Mouse (Mus musculus) CH12.LX (cell line): ENCODE measurements around the gene Vti1a. TPM values are rescaled to one million over a fixed set of nuclear protein-coding genes. Genes with fewer than 3 reads are reported as not detected.

Experiments used
- DNase-seq: peaks from one replicate; pipeline ENCODE4 v3.0.0-alpha.2; 2013; ENCODE audit errors: extremely low read depth
- H3K27ac ChIP-seq: 2 replicates; pipeline ENCODE4 v1.5.1; 2012; ENCODE audit warnings: low read depth, mild to moderate bottlenecking, control low read depth, moderate library complexity; ENCODE audit not compliant: insufficient read depth
- H3K27me3 ChIP-seq: replicated peaks from 2 replicates; pipeline ENCODE3; 2012; ENCODE audit warnings: inconsistent platforms
- H3K36me3 ChIP-seq, 2 experiments: replicated peaks in 1 of 2; 2 replicates each; pipeline versions ENCODE3 to v1.6.1; 2012; ENCODE audit warnings: inconsistent platforms in 1 of 2, low read length in 1 of 2, mild to moderate bottlenecking in 1 of 2, mixed read lengths in 1 of 2, moderate library complexity in 1 of 2; ENCODE audit not compliant: control insufficient read depth in 1 of 2, insufficient read depth in 1 of 2
- H3K4me1 ChIP-seq, 2 experiments: 2 replicates each; pipeline ENCODE4 v1.6.1; 2012; ENCODE audit warnings: inconsistent platforms in 1 of 2, moderate library complexity in 1 of 2; ENCODE audit not compliant: insufficient read depth in 2 of 2, control insufficient read depth in 1 of 2
- H3K4me2 ChIP-seq: 2 replicates; pipeline ENCODE4 v1.6.1; 2012; ENCODE audit warnings: low read depth, mild to moderate bottlenecking, control low read depth; ENCODE audit not compliant: poor library complexity, insufficient read depth, severe bottlenecking
- H3K4me3 ChIP-seq, 3 experiments: fragments of 150-350 bp in 1 of 3; sonication (generic) in 1 of 3; replicated peaks in 1 of 3; 2 replicates each; pipeline versions ENCODE3 to v1.5.1; 2011 to 2012; ENCODE audit warnings: low read depth in 2 of 3, low read length in 2 of 3, mild to moderate bottlenecking in 2 of 3, moderate library complexity in 2 of 3, control low read depth in 1 of 3, improper control_type of control experiment in 1 of 3, inconsistent platforms in 1 of 3, mixed read lengths in 1 of 3; ENCODE audit not compliant: poor library complexity in 1 of 3
- H3K79me2 ChIP-seq: replicated peaks from 2 replicates; pipeline ENCODE4 v1.6.1; 2012; ENCODE audit warnings: mild to moderate bottlenecking, moderate library complexity; ENCODE audit not compliant: control insufficient read depth, poor library complexity, insufficient read depth, severe bottlenecking; ENCODE audit errors: extremely low read depth
- H3K9ac ChIP-seq: 2 replicates; pipeline ENCODE4 v1.6.1; 2012; ENCODE audit warnings: low read depth, mild to moderate bottlenecking, control low read depth, moderate library complexity; ENCODE audit not compliant: insufficient read depth
- H3K9me3 ChIP-seq: replicated peaks from 2 replicates; pipeline ENCODE3; 2012; ENCODE audit warnings: low read length, inconsistent platforms, mixed read lengths
- CHD2 ChIP-seq: IDR thresholded peaks from 2 replicates; pipeline ENCODE4 v1.6.1; 2011; ENCODE audit warnings: low read length, improper control_type of control experiment
- CTCF ChIP-seq, 2 experiments: IDR thresholded peaks in 1 of 2; conservative IDR thresholded peaks in 1 of 2; 2 replicates each; pipeline ENCODE4 v1.5.1; 2011 to 2012; ENCODE audit warnings: low read depth in 2 of 2, low read length in 2 of 2, improper control_type of control experiment in 1 of 2, inconsistent platforms in 1 of 2, mild to moderate bottlenecking in 1 of 2, moderate library complexity in 1 of 2
- E2F4 ChIP-seq: IDR thresholded peaks from 2 replicates; pipeline ENCODE4 v1.6.1; 2011; ENCODE audit warnings: low read depth, low read length, improper control_type of control experiment; ENCODE audit not compliant: insufficient replicate concordance
- ELF1 ChIP-seq: IDR thresholded peaks from 2 replicates; pipeline ENCODE4 v1.6.1; 2014; ENCODE audit warnings: low read depth, mild to moderate bottlenecking, inconsistent platforms, low read length, improper control_type of control experiment
- EP300 ChIP-seq: IDR thresholded peaks from 2 replicates; pipeline ENCODE4 v1.6.1; 2011; ENCODE audit warnings: low read length, improper control_type of control experiment
- GABPA ChIP-seq: IDR thresholded peaks from 2 replicates; pipeline ENCODE4 v1.6.1; 2012; ENCODE audit warnings: low read depth, low read length, improper control_type of control experiment, inconsistent platforms; ENCODE audit not compliant: insufficient replicate concordance
- IRF4 ChIP-seq: IDR thresholded peaks from 2 replicates; pipeline ENCODE4 v1.6.1; 2014; ENCODE audit warnings: low read depth, mild to moderate bottlenecking, inconsistent platforms, low read length, improper control_type of control experiment
- JUN ChIP-seq: IDR thresholded peaks from 2 replicates; pipeline ENCODE4 v1.6.1; 2011; ENCODE audit warnings: low read depth, mild to moderate bottlenecking, low read length, improper control_type of control experiment, moderate library complexity; ENCODE audit not compliant: insufficient read depth
- JUND ChIP-seq: conservative IDR thresholded peaks from 2 replicates; pipeline ENCODE4 v1.6.1; 2011; ENCODE audit warnings: low read depth, low read length, improper control_type of control experiment
- MAFK ChIP-seq: IDR thresholded peaks from 2 replicates; pipeline ENCODE4 v1.6.1; 2011; ENCODE audit warnings: low read length, improper control_type of control experiment; ENCODE audit not compliant: insufficient replicate concordance
- MAX ChIP-seq: IDR thresholded peaks from 2 replicates; pipeline ENCODE4 v1.6.1; 2011; ENCODE audit warnings: low read length, improper control_type of control experiment
- MAZ ChIP-seq: IDR thresholded peaks from 2 replicates; pipeline ENCODE4 v1.6.1; 2012; ENCODE audit warnings: low read depth, mild to moderate bottlenecking, inconsistent platforms, low read length, improper control_type of control experiment, moderate library complexity
- MXI1 ChIP-seq: IDR thresholded peaks from 2 replicates; pipeline ENCODE4 v1.6.1; 2011; ENCODE audit warnings: mild to moderate bottlenecking, low read depth, low read length, improper control_type of control experiment
- MYC ChIP-seq: IDR thresholded peaks from 2 replicates; pipeline ENCODE4 v1.6.1; 2011; ENCODE audit warnings: low read depth, mild to moderate bottlenecking, improper control_type of control experiment, low read length
- NRF1 ChIP-seq: IDR thresholded peaks from 2 replicates; pipeline ENCODE4 v1.6.1; 2014; ENCODE audit warnings: low read depth, mild to moderate bottlenecking, inconsistent platforms, low read length, improper control_type of control experiment, moderate library complexity
- POLR2A ChIP-seq: IDR thresholded peaks from 2 replicates; pipeline ENCODE4 v1.6.1; 2011; ENCODE audit warnings: low read depth, mild to moderate bottlenecking, improper control_type of control experiment, low read length
- POLR2AphosphoS2 ChIP-seq: IDR thresholded peaks from 2 replicates; pipeline ENCODE4 v1.6.1; 2011; ENCODE audit warnings: low read depth, low read length, improper control_type of control experiment
- RAD21 ChIP-seq: IDR thresholded peaks from 2 replicates; pipeline ENCODE4 v1.6.1; 2011; ENCODE audit warnings: low read depth, mild to moderate bottlenecking, low read length, improper control_type of control experiment, moderate library complexity
- RCOR1 ChIP-seq: conservative IDR thresholded peaks from 2 replicates; pipeline ENCODE4 v1.6.1; 2012; ENCODE audit warnings: low read depth, mild to moderate bottlenecking, inconsistent platforms, low read length, improper control_type of control experiment
- SIN3A ChIP-seq: IDR thresholded peaks from 2 replicates; pipeline ENCODE4 v1.6.1; 2012; ENCODE audit warnings: low read length, improper control_type of control experiment, inconsistent platforms
- SMC3 ChIP-seq: IDR thresholded peaks from 2 replicates; pipeline ENCODE4 v1.6.1; 2011; ENCODE audit warnings: low read depth, low read length, improper control_type of control experiment
- TCF12 ChIP-seq: IDR thresholded peaks from 2 replicates; pipeline ENCODE4 v1.6.1; 2014; ENCODE audit warnings: low read depth, mild to moderate bottlenecking, inconsistent platforms, low read length, improper control_type of control experiment
- UBTF ChIP-seq: IDR thresholded peaks from 2 replicates; pipeline ENCODE4 v1.6.1; 2012; ENCODE audit warnings: low read depth, mild to moderate bottlenecking, inconsistent platforms, low read length, improper control_type of control experiment, moderate library complexity
- USF1 ChIP-seq: IDR thresholded peaks from 2 replicates; pipeline ENCODE4 v1.6.1; 2014; ENCODE audit warnings: low read depth, mild to moderate bottlenecking, inconsistent platforms, low read length, improper control_type of control experiment
- USF2 ChIP-seq: conservative IDR thresholded peaks from 2 replicates; pipeline ENCODE4 v1.6.1; 2011; ENCODE audit warnings: low read depth, low read length, improper control_type of control experiment
- ZC3H11A ChIP-seq: IDR thresholded peaks from 2 replicates; pipeline ENCODE4 v1.6.1; 2012; ENCODE audit warnings: low read depth, mild to moderate bottlenecking, inconsistent platforms, low read length, improper control_type of control experiment
- ZNF384 ChIP-seq: IDR thresholded peaks from 2 replicates; pipeline ENCODE4 v1.6.1; 2012; ENCODE audit warnings: low read depth, low read length, improper control_type of control experiment, inconsistent platforms
- dilution Hi-C: fragments of 300-500 bp; cut with MboI; formaldehyde crosslinking; loops from 2 replicates; pipeline ENCODE4 v1.14.3; 2020; ENCODE audit warnings: low sequenced_read_pairs; ENCODE audit not compliant: extremely low pct_unique_long_range_greater_than_20kb, extremely low pct_ligation_motif_present
- in situ Hi-C: fragments of 300-500 bp; cut with MboI; formaldehyde crosslinking; loops from 3 replicates; pipeline ENCODE4 v1.14.3; 2019; ENCODE audit warnings: low sequenced_read_pairs, low pct_ligation_motif_present, low pct_unique_long_range_greater_than_20kb, mixed read lengths
- polyA plus RNA-seq: library from polyadenylated mRNA; unstranded; fragments of >175 nt; gene quantifications from 2 replicates; pipeline ENCODE4 v1.2.1, GENCODE M21; 2012; ENCODE audit warnings: low read depth; ENCODE audit not compliant: insufficient read length
- total RNA-seq, 2 experiments: library from RNA; depleted of rRNA; stranded (reverse); fragments of 300-350 nt in 1 of 2; fragments of >200 nt in 1 of 2; gene quantifications; 2 replicates each; pipeline ENCODE4 v1.2.3; 2012 to 2014

Vti1a gene
- total and polyA plus RNA-seq, 3 experiments = 22.3 to 27.6 (median 23.5) TPM

DNA sequence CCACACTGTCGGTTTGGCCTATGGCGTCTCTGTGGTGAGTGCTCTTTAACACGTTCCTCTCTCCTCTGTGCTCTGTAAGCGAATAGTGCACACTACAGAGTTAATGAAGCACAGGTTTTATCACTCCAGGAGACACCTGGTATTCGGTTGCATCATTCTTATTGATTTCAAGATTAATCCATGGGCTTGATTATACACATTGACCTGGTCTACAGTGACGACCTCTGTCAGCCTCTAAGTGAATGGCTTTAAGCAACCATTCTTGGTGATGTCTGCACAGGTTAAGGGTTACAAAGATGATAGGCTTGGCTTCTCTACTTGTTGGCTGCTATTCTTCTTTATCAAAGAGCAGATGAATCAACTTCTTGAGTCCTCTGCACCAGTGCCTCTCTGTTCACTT lies 234.1 kb downstream of the Vti1a start:
- Histone ChIP-seq H3K79me2 (no peaks in the 10 kb centered on the region), H3K9ac (no peak overlapping the region), H3K4me2 (no peak overlapping the region), H3K36me3 (peaks cover 0 to 28% of the 10 kb centered on the region in 2 experiments), H3K27ac (no peak overlapping the region), H3K9me3 (no peaks in the 10 kb centered on the region), H3K27me3 (no peaks in the 10 kb centered on the region), H3K4me1 (peaks cover 17 to 52% of the 10 kb centered on the region in 2 experiments), H3K4me3 (no peak overlapping the region)
- dilution Hi-C loops = no loop called here
- in situ Hi-C loops = no loop called here
- no peak for TF ChIP-seq POLR2A
- no peak for DNase-seq

DNA sequence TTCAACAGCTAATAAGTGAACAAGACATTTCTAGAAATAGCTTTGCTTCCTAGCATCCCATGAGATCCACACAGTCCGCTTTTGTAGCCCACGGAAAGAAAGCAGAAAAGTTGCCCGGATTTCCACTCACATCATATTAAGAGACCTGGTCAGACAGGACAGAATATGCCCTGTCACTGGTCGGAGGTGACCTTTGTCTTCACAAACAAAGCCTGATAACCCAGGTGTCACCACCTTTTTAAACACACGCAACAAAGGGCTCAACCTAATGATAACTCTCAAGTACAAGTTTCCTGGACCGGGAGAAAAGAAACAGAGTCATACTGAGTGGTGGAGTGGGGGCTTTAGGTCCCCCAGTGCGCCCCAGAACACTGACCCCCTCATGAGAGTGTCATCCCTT lies 236.2 kb downstream of the Vti1a start:
- H3K27me3 ChIP-seq = no peaks in the 10 kb centered on the region
- DNase-seq = no peak
- no peak overlapping the region for H3K9ac ChIP-seq
- in situ Hi-C loops = no loop called here
- no peak overlapping the region for H3K27ac ChIP-seq
- dilution Hi-C loops = no loop called here
- no peaks in the 10 kb centered on the region for H3K9me3 ChIP-seq
- H3K4me3 ChIP-seq = no peak overlapping the region
- H3K4me1 ChIP-seq = peaks cover 23 to 59% of the 10 kb centered on the region in 2 experiments
- H3K79me2 ChIP-seq = no peaks in the 10 kb centered on the region
- H3K4me2 ChIP-seq = no peak overlapping the region; the same call in 1 of the 2 replicates
- TF ChIP-seq SIN3A (0 out of 2 replicates have a peak, but pooled peaks have one; percentile 5), ZNF384 (no peak)
- TF ChIP-seq, all 38 proteins: peak for 1
- H3K36me3 ChIP-seq = peaks cover 0 to 26% of the 10 kb centered on the region in 2 experiments

- peaks cover 0 to 23% of the 10 kb centered on the region in 2 experiments for H3K36me3 ChIP-seq
- no peaks in the 10 kb centered on the region for H3K79me2 ChIP-seq
- peak; percentile 59 for DNase-seq
- no peaks in the 10 kb centered on the region for H3K9me3 ChIP-seq
- H3K27me3 ChIP-seq = no peaks in the 10 kb centered on the region
- dilution Hi-C loops (no loop called here), in situ Hi-C loops (no loop called here)
- no peak overlapping the region for H3K4me3 ChIP-seq
- H3K4me1 ChIP-seq = peaks cover 23 to 59% of the 10 kb centered on the region in 2 experiments
- no peak overlapping the region; the same call in 1 of the 2 replicates for H3K4me2 ChIP-seq
- H3K9ac ChIP-seq = no peak overlapping the region
- H3K27ac ChIP-seq = no peak overlapping the region
- peak; percentile 75 for TF ChIP-seq MYC
- peak; percentile 43; the same call in 1 of the 2 replicates for TF ChIP-seq TCF12
- TF ChIP-seq E2F4 = no peak
- TF ChIP-seq MXI1 = peak; percentile 45; the same call in 1 of the 2 replicates
- TF ChIP-seq USF1 = no peak
- no peak for TF ChIP-seq CHD2
- TF ChIP-seq UBTF = no peak
- TF ChIP-seq IRF4 = peak; percentile 72
- no peak for TF ChIP-seq JUN
- TF ChIP-seq SMC3 = no peak
- no peak for TF ChIP-seq RCOR1
- 0 out of 2 replicates have a peak, but pooled peaks have one; percentile 27 for TF ChIP-seq JUND
- no peak for TF ChIP-seq ZC3H11A
- no peak for TF ChIP-seq POLR2A
- TF ChIP-seq USF2 = no peak
- no peak for TF ChIP-seq POLR2AphosphoS2
- peak; percentile 58; the same call in 1 of the 2 replicates for TF ChIP-seq EP300
- TF ChIP-seq MAFK = no peak
- no peak for TF ChIP-seq MAZ
- no peak for TF ChIP-seq GABPA
- TF ChIP-seq CTCF (conservative IDR thresholded peaks at IDR 0.05 in 1 of 2, IDR thresholded peaks at IDR 0.05 in 1 of 2; ENCODE audit: low read depth in 2 of 2, low read length in 2 of 2) = peak in 1 of 2 experiments; percentile 3; a peak in 1 of 4 replicates
- no peak for TF ChIP-seq RAD21
- TF ChIP-seq ELF1 = no peak
- no peak for TF ChIP-seq NRF1
- no peak for TF ChIP-seq SIN3A
- no peak; the same call in 1 of the 2 replicates for TF ChIP-seq MAX
These were observed 236.8 kb downstream of the Vti1a start for GRCm38 (mm10) chr19:55552861-55553260.
